Mouse (Mus musculus) testis, adult 2 months (tissue): Measurements from ENCODE around the gene Itga6.

Experiments used
- CTCF ChIP-seq: fragments of 200-500 bp; IDR thresholded peaks from 2 replicates; pipeline ENCODE4 v1.5.1; 2012; ENCODE audit warnings: low read depth, mild to moderate bottlenecking, inconsistent platforms, low read length, moderate library complexity; ENCODE audit not compliant: control insufficient read depth, insufficient read depth, insufficient replicate concordance
- POLR2A ChIP-seq: fragments of 200-500 bp; IDR thresholded peaks from 2 replicates; pipeline ENCODE4 v1.6.1; 2012; ENCODE audit warnings: low read depth, mild to moderate bottlenecking, inconsistent platforms, low read length, moderate library complexity; ENCODE audit not compliant: control insufficient read depth

DNA sequence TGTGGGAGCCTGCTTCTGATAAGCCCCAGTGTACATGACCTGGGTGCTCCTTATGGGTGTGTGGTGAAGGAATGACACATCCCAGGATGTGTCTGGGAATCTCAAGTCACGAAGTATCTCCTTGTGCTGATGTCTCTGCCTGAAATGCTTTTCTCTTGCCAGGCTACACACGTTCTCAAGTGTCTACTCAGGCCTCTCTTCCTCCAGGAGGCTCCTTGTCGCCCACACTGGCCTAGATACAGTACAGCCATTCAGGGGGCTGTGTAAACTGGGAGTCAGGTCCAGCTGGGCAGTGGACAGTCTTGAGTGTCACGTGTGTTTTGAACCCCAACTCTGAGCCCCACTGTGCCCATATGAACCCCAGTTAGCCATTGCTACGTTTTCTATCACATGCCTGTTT lies 19.1 kb downstream of the Itga6 start:
- TF ChIP-seq CTCF: no peak
- TF ChIP-seq POLR2A: no peak
